Mouse (Mus musculus) fibroblast of lung, adult 2 months (primary cell): ENCODE results near the gene Ccna2.

Source experiments
- DNase-seq: peaks from one replicate; pipeline ENCODE4 v3.0.0-alpha.2; 2011; ENCODE audit warnings: low read depth

Gene Ccna2

GRCm38 (mm10) chr3:36533201-36533672 lies 38.7 kb downstream of the Ccna2 start:
- DNase-seq: no peak

DNA sequence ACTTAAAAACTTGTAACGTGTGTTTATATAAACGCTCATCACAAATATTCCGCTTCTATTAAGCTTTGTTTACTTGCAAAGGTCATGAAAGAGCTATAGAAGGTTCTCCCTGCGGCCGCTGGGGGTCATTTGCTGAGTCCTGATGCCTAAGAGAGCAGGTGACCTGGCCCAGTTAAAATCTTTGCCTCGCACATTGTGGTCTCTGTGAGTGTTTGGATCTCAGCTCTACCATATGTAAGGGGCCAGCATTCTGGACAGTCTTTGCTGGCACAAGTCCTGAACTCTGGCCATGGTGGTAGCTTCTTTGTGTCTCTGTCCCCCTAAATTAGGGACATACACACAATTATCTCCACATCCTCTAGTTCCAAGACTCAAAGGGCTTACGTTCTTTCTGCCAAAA lies 39.2 kb downstream of the Ccna2 start:
- no peak for DNase-seq

- no peak for DNase-seq
Observed at GRCm38 (mm10) chr3:36531979-36532542, 39.9 kb downstream of the Ccna2 start.

DNA sequence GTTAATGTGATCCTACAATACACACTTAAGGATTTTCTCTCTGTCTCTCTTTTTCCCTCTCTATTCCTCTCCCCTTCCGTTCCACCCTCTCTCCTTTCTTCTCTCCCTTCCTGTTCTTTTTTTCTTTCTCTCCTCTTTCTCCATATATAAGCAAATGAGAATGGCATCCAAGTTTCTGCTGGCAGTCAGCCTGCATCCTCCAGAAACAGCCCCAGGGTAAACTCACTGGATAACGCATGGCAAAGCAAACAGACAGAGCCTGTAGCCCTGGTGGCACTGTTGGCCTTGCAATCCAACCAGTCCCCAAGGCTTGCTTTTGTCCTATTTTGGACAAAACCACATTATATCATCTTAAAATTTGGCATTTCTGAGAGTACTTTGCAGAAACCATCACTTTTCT lies 40.7 kb downstream of the Ccna2 start:
- no peak for DNase-seq

DNA sequence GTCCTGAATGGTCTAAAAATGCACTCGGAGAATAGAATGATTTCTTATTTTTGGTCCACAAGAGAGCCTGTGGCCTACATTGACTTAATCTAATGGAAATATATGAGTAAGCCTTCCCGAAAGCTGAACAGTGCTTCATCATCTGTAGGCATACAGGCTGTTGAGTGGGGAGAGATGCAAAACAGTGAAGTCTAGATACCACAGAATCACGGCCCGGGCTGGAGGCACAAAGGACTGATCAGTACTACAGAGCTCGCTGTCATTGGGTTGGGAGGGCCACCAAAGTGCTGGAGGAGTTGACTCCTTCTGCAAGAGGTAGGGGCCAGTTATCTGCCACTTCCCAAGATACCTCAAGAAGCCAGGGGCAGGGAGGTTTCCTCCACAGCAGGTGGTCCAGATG lies 41.2 kb downstream of the Ccna2 start:
- DNase-seq: no peak

GRCm38 (mm10) chr3:36530345-36530744 lies 41.6 kb downstream of the Ccna2 start:
- DNase-seq: no peak

DNA sequence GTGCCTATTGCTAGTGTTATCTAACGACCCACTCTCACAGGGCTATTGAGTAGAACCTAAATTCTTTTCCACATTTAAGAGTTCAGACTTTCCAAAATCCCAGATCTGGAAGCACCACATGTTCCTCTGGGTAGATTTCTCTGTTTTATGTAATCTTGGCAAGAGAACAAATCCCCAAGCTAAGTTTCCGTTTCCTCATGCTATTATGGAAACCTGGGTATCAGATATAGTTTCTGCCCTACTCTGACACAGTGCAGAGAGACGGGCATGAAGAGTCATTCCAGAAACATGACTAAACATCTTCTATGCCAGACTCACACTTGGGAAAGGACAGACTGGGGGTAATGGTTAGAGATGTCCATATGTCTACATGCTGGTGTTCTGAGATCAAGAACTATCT lies 47.5 kb downstream of the Ccna2 start:
- DNase-seq: no peak

DNA sequence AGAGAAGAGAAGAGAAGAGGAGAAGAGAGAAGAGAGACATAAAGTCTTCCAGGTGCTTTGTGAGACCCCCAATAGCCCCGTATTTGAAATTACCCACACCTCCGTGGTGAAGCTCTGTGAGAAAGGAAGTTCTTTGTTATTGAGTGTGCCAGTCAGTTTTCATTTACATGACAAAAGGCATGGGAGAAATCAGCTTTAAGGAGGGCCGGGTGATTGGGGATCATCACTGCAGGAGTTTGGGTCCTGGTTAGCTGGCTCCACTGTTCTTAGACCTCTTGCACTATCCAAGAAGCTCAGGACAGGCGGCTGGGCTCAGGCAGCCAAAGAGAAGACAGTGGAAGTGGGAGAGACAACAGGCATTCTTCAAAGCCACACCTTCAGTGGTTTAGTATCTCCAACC lies 49.8 kb downstream of the Ccna2 start:
- DNase-seq: no peak

DNA sequence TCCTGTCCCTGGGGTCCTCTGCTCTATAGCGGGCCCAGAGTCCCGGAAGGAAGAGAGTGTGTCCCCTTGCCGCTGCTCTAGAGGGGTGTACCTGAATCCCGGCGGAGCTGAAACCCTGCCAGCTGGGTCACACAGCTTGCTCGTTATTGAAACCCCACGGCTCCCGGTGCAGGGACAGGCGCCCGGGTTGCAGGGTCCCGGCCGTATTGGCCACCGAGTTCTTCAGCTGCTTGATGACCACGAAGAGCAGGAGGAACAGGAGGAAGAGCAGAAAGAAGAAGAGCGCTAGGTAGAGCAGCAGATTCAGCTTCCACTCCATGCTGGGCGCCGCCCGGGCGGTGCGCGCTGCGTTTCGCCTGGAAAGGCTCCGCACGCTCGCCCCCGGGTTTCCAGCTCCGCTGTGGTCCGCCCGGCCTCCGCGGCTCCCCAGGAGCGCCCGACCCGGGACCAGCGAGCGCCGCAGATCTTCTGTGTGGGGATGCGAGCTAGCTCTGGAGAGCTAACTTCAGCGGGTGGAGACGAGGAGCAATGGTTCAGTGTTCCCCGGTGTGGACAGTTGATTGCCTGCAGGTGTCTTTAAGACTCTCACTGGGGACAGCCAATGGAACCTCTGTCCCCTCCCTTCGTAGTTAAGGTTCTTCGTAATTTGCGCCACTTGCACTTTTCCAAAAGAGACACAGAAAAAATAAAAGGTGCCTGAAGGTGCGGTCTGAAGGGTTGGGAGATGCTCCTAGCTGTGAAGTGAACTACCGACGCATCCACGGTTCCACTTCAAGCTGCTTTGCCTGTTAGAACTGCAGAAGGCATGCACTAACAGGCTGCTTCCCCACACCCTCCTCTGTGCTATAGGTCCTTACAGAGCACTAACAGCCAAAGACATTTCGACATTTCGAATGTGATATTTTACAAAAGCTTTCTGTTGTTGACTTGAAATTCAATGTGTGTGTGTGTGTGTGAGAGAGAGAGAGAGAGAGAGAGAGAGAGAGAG lies 50.6 kb downstream of the Ccna2 start, which contains the start of gene Gm11549:
Gene Gm11549, minus strand, starts transcription at position 741 of the 988 bp plus-strand sequence.
- DNase-seq: no peak

GRCm38 (mm10) chr3:36516196-36516595 lies 55.8 kb downstream of the Ccna2 start:
- no peak for DNase-seq
